Mouse (Mus musculus): ENCODE results near the gene Serpinb5. TPM values are rescaled to one million over a fixed set of nuclear protein-coding genes. Genes with fewer than 3 reads are reported as not detected.
"Not testable (repeated sequence)": the region's sequence is repeated elsewhere in the genome, so short reads cannot be mapped to it uniquely, and the experiment has no call there.

Serpinb5 gene
- polyA plus RNA-seq, 1 experiment from 2014 or later: not detected

GRCm38 (mm10) chr1:106882723-106883122 lies 21.8 kb downstream of the Serpinb5 start:
- Histone ChIP-seq H3K4me1 (no peaks in the 10 kb centered on the region), H3K4me3 (no peak overlapping the region), H3K4me2 (replicated peaks) (no peak overlapping the region), H3K9me3 (no peaks in the 10 kb centered on the region), H3K9ac (no peak overlapping the region), H3K36me3 (no peaks in the 10 kb centered on the region), H3K27ac (no peak overlapping the region), H3K27me3 (replicated peaks) (no peaks in the 10 kb centered on the region)
- ATAC-seq (ENCODE audit: low FRiP score, low read depth): no peak
- WGBS: 83% methylated on average over 4 of the region's 4 CpGs

DNA sequence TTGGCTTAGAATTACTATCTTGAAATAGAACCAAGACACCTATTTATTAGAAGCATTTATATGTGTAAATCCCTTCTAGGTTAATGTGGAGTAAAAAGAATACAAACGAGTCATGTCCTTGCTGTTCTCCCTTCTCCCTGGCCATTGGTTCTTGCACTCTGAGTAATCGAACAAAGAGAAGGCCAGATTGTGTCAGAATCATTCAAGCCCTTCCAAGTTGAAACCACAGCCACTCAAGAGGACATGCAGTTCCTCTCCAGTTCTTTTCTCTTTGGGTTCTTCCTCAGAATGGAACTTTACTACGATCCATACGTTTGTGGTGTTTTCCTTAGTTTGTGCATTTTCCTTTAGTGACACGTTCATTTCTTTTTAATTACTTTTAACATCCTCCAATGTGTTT lies 22.4 kb downstream of the Serpinb5 start:
- no peak for ATAC-seq (ENCODE audit: low FRiP score, low read depth)
- H3K27me3 ChIP-seq (replicated peaks): no peaks in the 10 kb centered on the region

GRCm38 (mm10) chr1:106883812-106884211 lies 22.8 kb downstream of the Serpinb5 start:
- no peak overlapping the region for H3K4me3 ChIP-seq
- H3K4me1 ChIP-seq: no peaks in the 10 kb centered on the region
- H3K4me2 ChIP-seq (replicated peaks): no peak overlapping the region
- 4% methylated on average over 2 of the region's 2 CpGs for WGBS
- no peak overlapping the region for H3K27ac ChIP-seq
- H3K9me3 ChIP-seq: no peaks in the 10 kb centered on the region
- H3K9ac ChIP-seq: no peak overlapping the region
- H3K36me3 ChIP-seq: no peaks in the 10 kb centered on the region
- ATAC-seq (ENCODE audit: low FRiP score, low read depth): no peak
- H3K27me3 ChIP-seq (replicated peaks): no peaks in the 10 kb centered on the region

More for the DNA sequence above, 22.4 kb downstream of the Serpinb5 start:
- 77% methylated on average over 5 of the region's 5 CpGs for WGBS
- no peak overlapping the region for H3K9ac ChIP-seq
- H3K4me2 ChIP-seq (replicated peaks): no peak overlapping the region
- no peak overlapping the region for H3K4me3 ChIP-seq
- no peaks in the 10 kb centered on the region for H3K9me3 ChIP-seq
- H3K36me3 ChIP-seq: no peaks in the 10 kb centered on the region
- H3K4me1 ChIP-seq: no peaks in the 10 kb centered on the region
- H3K27ac ChIP-seq: no peak overlapping the region

GRCm38 (mm10) chr1:106895142-106895541 lies 34.2 kb downstream of the Serpinb5 start:
- H3K36me3 ChIP-seq; H3K9ac ChIP-seq; H3K4me3 ChIP-seq; H3K4me1 ChIP-seq; H3K27me3 ChIP-seq (replicated peaks); H3K27ac ChIP-seq; H3K4me2 ChIP-seq (replicated peaks); H3K9me3 ChIP-seq; ATAC-seq (ENCODE audit: low FRiP score, low read depth): not testable (repeated sequence)

GRCm38 (mm10) chr1:106901406-106901805 lies 40.4 kb downstream of the Serpinb5 start:
- no peak overlapping the region for H3K9ac ChIP-seq

DNA sequence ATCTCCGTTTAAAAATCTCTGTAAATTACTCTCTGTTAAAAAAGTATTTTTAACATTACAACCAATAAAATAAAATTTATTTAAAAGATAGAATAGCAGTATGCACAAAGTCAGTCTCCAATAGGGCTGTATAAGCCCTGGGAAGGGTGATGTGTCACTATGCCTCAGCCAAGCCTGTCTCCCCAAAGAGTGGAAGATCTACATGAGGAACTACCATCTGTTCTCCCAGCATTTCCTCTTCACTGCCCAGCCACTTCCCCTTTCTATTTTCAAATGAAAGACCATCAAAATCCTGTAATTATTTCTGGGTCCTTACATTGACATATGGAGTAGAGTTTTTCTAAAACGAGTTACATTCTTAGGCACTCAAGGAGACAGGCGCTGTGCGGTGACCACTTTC lies 71.0 kb downstream of the Serpinb5 start:
- Histone ChIP-seq H3K9me3 (no peaks in the 10 kb centered on the region), H3K27me3 (replicated peaks) (no peaks in the 10 kb centered on the region), H3K4me1 (no peaks in the 10 kb centered on the region), H3K27ac (no peak overlapping the region), H3K4me2 (replicated peaks) (no peak overlapping the region), H3K9ac (no peak overlapping the region), H3K36me3 (no peaks in the 10 kb centered on the region), H3K4me3 (no peak overlapping the region)
- ATAC-seq (ENCODE audit: low FRiP score, low read depth): no peak
- 83% methylated on average over 4 of the region's 4 CpGs for WGBS

More at GRCm38 (mm10) chr1:106901406-106901805, 40.4 kb downstream of the Serpinb5 start:
- no peaks in the 10 kb centered on the region for H3K36me3 ChIP-seq
- H3K4me1 ChIP-seq: no peaks in the 10 kb centered on the region
- H3K9me3 ChIP-seq: no peaks in the 10 kb centered on the region
- no peaks in the 10 kb centered on the region for H3K27me3 ChIP-seq (replicated peaks)
- no peak overlapping the region for H3K4me3 ChIP-seq
- H3K4me2 ChIP-seq (replicated peaks): no peak overlapping the region
- no peak overlapping the region for H3K27ac ChIP-seq
- WGBS: 32% methylated on average over 4 of the region's 4 CpGs
- ATAC-seq (ENCODE audit: low FRiP score, low read depth): no peak

Other genes with a start within 250 kb of the Serpinb5 start
- 10.4 and 11.5 TPM in 2 replicates for gene Bcl2, start 146.9 kb upstream of the Serpinb5 start, polyA plus RNA-seq (2016; fragmentation: Nextera tagmentation; extraction: Ambion mirVana)
- 8.3 and 8.7 TPM in 2 replicates for gene Kdsr, start 101.4 kb upstream of the Serpinb5 start, polyA plus RNA-seq (2016; fragmentation: Nextera tagmentation; extraction: Ambion mirVana)
- gene Vps4b, start 64.4 kb upstream of the Serpinb5 start, polyA plus RNA-seq (2016; fragmentation: Nextera tagmentation; extraction: Ambion mirVana): 76.7 and 77.4 TPM in 2 replicates
- gene Serpinb12, start 73.3 kb downstream of the Serpinb5 start, polyA plus RNA-seq (2016; fragmentation: Nextera tagmentation; extraction: Ambion mirVana): not detected in 2 replicates
- gene Serpinb13, start 119.8 kb downstream of the Serpinb5 start, polyA plus RNA-seq (2016; fragmentation: Nextera tagmentation; extraction: Ambion mirVana): not detected in 2 replicates
- not detected in 2 replicates for gene Serpinb3a, start 191.1 kb downstream of the Serpinb5 start, polyA plus RNA-seq (2016; fragmentation: Nextera tagmentation; extraction: Ambion mirVana)
- gene Serpinb3d, start 222.3 kb downstream of the Serpinb5 start, polyA plus RNA-seq (2016; fragmentation: Nextera tagmentation; extraction: Ambion mirVana): not detected in 2 replicates